Mouse (Mus musculus) brain, embryonic 14.5 days (tissue): ENCODE data around the gene Mien1.

Source experiments
- CTCF ChIP-seq: fragments of 200-500 bp; IDR thresholded peaks from 2 replicates; pipeline ENCODE4 v1.5.1; 2012; ENCODE audit warnings: inconsistent platforms, mild to moderate bottlenecking, moderate library complexity, borderline replicate concordance; ENCODE audit not compliant: insufficient read depth, insufficient read length; ENCODE audit errors: extremely low read depth
- POLR2A ChIP-seq: fragments of 200-500 bp; IDR thresholded peaks from 2 replicates; pipeline ENCODE4 v1.6.1; 2012; ENCODE audit warnings: mild to moderate bottlenecking, inconsistent platforms, borderline replicate concordance; ENCODE audit not compliant: poor library complexity, insufficient read depth, insufficient read length, severe bottlenecking; ENCODE audit errors: extremely low read depth

DNA sequence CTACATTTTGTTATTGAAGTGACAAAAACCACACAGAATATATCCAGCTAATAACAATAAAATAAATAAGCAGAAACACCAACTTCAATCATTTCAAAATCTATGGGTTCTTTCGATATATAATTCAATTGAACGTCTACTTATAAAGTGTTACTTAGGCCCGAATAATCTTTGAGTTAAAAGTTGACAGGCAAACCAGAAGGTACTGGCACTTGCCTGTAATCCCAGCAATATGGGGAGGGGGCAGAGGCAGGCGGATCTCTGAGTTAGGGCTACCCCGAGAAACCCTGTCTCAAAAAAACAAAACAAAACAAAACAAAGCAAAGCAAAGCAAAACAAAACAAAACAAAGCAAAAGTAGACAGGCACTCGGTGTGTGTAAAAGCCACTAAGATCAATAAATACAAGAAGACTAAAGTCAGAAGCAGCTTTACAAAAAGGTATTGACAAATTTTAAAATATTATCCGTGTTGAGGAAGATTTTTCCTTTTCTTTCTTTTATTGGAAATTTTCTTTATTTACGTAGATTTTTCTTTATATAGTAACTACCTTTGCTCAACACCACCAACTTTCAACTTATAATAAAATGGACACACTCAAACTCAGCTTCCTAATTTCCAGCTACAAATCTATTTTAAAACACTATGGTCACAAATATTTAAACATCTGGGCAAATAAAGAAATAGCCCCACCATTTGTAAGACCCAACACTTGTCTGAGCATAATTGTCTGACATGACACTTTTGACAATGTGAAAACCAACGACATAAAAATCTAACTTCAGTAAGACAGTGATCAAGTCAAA, 37.0 kb upstream of the Mien1 start:
- TF ChIP-seq CTCF (no peak), POLR2A (no peak)
